Mouse (Mus musculus) ES-CJ7 (cell line): ENCODE measurements at regions not wholly inside any gene's neighbourhood (a gene's known extent, or its start where the extent isn't known, plus 50 kb on each side); places are given as distances from the start of the nearest gene placed in this dataset.

ENCODE experiments used
- DNase-seq: peaks from one replicate; pipeline ENCODE4 v3.0.0; 2011; ENCODE audit warnings: low read depth, low spot score

- DNase-seq: no peak
Measured at GRCm38 (mm10) chr17:44420098-44421070, 232.0 kb downstream of the Clic5 start.

- no peak for DNase-seq
Measured at GRCm38 (mm10) chr17:44422161-44422560, 233.8 kb downstream of the Clic5 start.

GRCm38 (mm10) chr17:44422865-44423264, 234.5 kb downstream of the Clic5 start:
- DNase-seq: no peak

GRCm38 (mm10) chr17:44423471-44423985, 235.1 kb downstream of the Clic5 start:
- no peak for DNase-seq

- no peak for DNase-seq
Measured at GRCm38 (mm10) chr17:44432524-44433295, 244.3 kb downstream of the Clic5 start.

GRCm38 (mm10) chr17:44433296-44433653, 244.9 kb downstream of the Clic5 start:
- DNase-seq: no peak

- no peak for DNase-seq
Measured at GRCm38 (mm10) chr17:44436536-44437043, 248.2 kb downstream of the Clic5 start.

GRCm38 (mm10) chr17:44438526-44438925, 250.1 kb downstream of the Clic5 start:
- no peak for DNase-seq

GRCm38 (mm10) chr17:44443460-44443859, 255.1 kb downstream of the Clic5 start:
- DNase-seq: no peak

GRCm38 (mm10) chr17:44445361-44445760, 257.0 kb downstream of the Clic5 start:
- DNase-seq: no peak
